ENCODE assay signal across 15 mouse cellular contexts in genomic region chr14:16329756-16330155, GRCm38 (mm10).
"Had no signal": no experiment of that assay in that cellular context is flagged by ENCODE, and none has a peak within 500 bp of the region (broad histone marks: within the 10 kb centered on the region; RNA-seq: fewer than 3 reads in every experiment).

No protein-coding gene starts in this region.

- H3K9ac ChIP-seq: liver, embryonic 13.5 days; liver, postnatal 0 days; lung, embryonic 15.5 days; midbrain, embryonic 15.5 days; neural tube, embryonic 12.5 days had no signal

- DNase-seq: kidney, adult 2 months; kidney, postnatal 25 days; layer of hippocampus, adult 9-11 months; layer of hippocampus, postnatal 36 days; liver; liver, embryonic 13.5 days; liver, postnatal 0 days; lung, postnatal 14 days; thymus, adult 2 months; thymus, postnatal 36 days had no signal

- H3K36me3 ChIP-seq: liver, embryonic 13.5 days; lung, embryonic 15.5 days; midbrain, embryonic 15.5 days; neural tube, embryonic 12.5 days had no signal

- H3K27me3 ChIP-seq: liver, embryonic 13.5 days; lung, embryonic 15.5 days; midbrain, embryonic 15.5 days; neural tube, embryonic 12.5 days had no signal

- H3K4me3 ChIP-seq: liver, embryonic 13.5 days; lung, embryonic 15.5 days; midbrain, embryonic 15.5 days; neural tube, embryonic 12.5 days had no signal

- H3K27ac ChIP-seq: liver, embryonic 13.5 days; lung, embryonic 15.5 days; macrophage; midbrain, embryonic 15.5 days; neural tube, embryonic 12.5 days had no signal

- H3K4me2 ChIP-seq: liver, embryonic 13.5 days; lung, embryonic 15.5 days; midbrain, embryonic 15.5 days; neural tube, embryonic 12.5 days had no signal

- ATAC-seq: intestine, embryonic 16.5 days; liver, postnatal 0 days; midbrain, embryonic 15.5 days had no signal

- H3K4me1 ChIP-seq: liver, embryonic 13.5 days; neural tube, embryonic 12.5 days had no signal

- H3K9me3 ChIP-seq: liver, embryonic 13.5 days; lung, embryonic 15.5 days; midbrain, embryonic 15.5 days; neural tube, embryonic 12.5 days had no signal
